Mouse (Mus musculus) kidney, adult 2 months (tissue): ENCODE measurements around the gene Gdnf. TPM values are rescaled to one million over a fixed set of nuclear protein-coding genes. Genes with fewer than 3 reads are reported as not detected.

ENCODE experiments used
- DNase-seq: peaks from one replicate; pipeline ENCODE4 v3.0.0; 2021
- H3K27ac ChIP-seq: fragments of 200-500 bp; 2 replicates; pipeline ENCODE4 v1.5.1; 2012; ENCODE audit warnings: low read depth, low read length, control low read depth, inconsistent platforms; ENCODE audit not compliant: insufficient read depth
- H3K27me3 ChIP-seq: fragments of 200-500 bp; replicated peaks from 2 replicates; pipeline ENCODE4 v1.6.1; 2012; ENCODE audit warnings: mild to moderate bottlenecking, moderate library complexity, low read length, inconsistent platforms; ENCODE audit not compliant: control insufficient read depth, insufficient read depth
- H3K36me3 ChIP-seq: fragments of 200-500 bp; 2 replicates; pipeline ENCODE4 v1.6.1; 2012; ENCODE audit warnings: mild to moderate bottlenecking, moderate library complexity, low read length, inconsistent platforms; ENCODE audit not compliant: control insufficient read depth, insufficient read depth
- H3K4me1 ChIP-seq: fragments of 200-500 bp; 2 replicates; pipeline ENCODE4 v1.6.1; 2011; ENCODE audit warnings: low read length; ENCODE audit not compliant: control insufficient read depth, insufficient read depth
- H3K4me3 ChIP-seq: fragments of 200-500 bp; 2 replicates; pipeline ENCODE4 v1.5.1; 2011; ENCODE audit warnings: mild to moderate bottlenecking, low read depth, low read length, control low read depth; ENCODE audit not compliant: insufficient read depth
- CTCF ChIP-seq: fragments of 200-500 bp; conservative IDR thresholded peaks from 2 replicates; pipeline ENCODE4 v1.5.1; 2011; ENCODE audit warnings: low read depth, mild to moderate bottlenecking, control low read depth, low read length, moderate library complexity, mixed read lengths; ENCODE audit not compliant: insufficient read depth, insufficient read length
- POLR2A ChIP-seq: fragments of 200-500 bp; IDR thresholded peaks from one replicate; pipeline ENCODE4 v1.6.1; 2011; ENCODE audit warnings: low read depth, low read length, control low read depth
- WGBS: fragments of 180-500 bp; shearing (Covaris S2); methylation state at CpG from one replicate; pipeline ENCODE4 v1.1.7; 2018; 5-methylcytosine and 5-hydroxymethylcytosine counted together
- polyA plus RNA-seq: library from polyadenylated mRNA; depleted of rRNA; stranded (reverse); fragments of >200 nt; gene quantifications from 2 replicates; pipeline ENCODE4 v1.2.3, GENCODE M21; 2012

Gdnf gene
- polyA plus RNA-seq, 1 experiment: 0.13 TPM

GRCm38 (mm10) chr15:7812872-7813530 is 2.4 kb downstream of the Gdnf start:
- peak; percentile 53 for TF ChIP-seq CTCF
- TF ChIP-seq POLR2A: no peak
- Histone ChIP-seq H3K4me1 (no peaks in the 10 kb centered on the region), H3K4me3 (peak overlapping the region; percentile 32; the same call in 1 of the 2 replicates), H3K36me3 (no peaks in the 10 kb centered on the region), H3K27ac (no peak overlapping the region), H3K27me3 (peaks cover 11% of the 10 kb centered on the region)
- DNase-seq: peak; percentile 50
- WGBS: 1% methylated on average over 41 of the region's 41 CpGs

GRCm38 (mm10) chr15:7813531-7814370 is 3.1 kb downstream of the Gdnf start:
- H3K27ac ChIP-seq: no peak overlapping the region
- no peak for DNase-seq
- TF ChIP-seq CTCF (no peak), POLR2A (no peak)
- H3K27me3 ChIP-seq: peaks cover 13% of the 10 kb centered on the region
- H3K4me3 ChIP-seq: peak overlapping the region; percentile 5; the same call in 1 of the 2 replicates
- 3% methylated on average over 44 of the region's 45 CpGs for WGBS
- H3K4me1 ChIP-seq: no peaks in the 10 kb centered on the region
- no peaks in the 10 kb centered on the region for H3K36me3 ChIP-seq

- Histone ChIP-seq H3K4me3 (no peak overlapping the region), H3K4me1 (no peaks in the 10 kb centered on the region), H3K27me3 (peaks cover 13% of the 10 kb centered on the region), H3K36me3 (no peaks in the 10 kb centered on the region), H3K27ac (no peak overlapping the region)
- TF ChIP-seq POLR2A (no peak), CTCF (no peak)
- DNase-seq: no peak
- 36% methylated on average over 7 of the region's 7 CpGs for WGBS
Measured at GRCm38 (mm10) chr15:7814371-7814680, 3.7 kb downstream of the Gdnf start.

DNA sequence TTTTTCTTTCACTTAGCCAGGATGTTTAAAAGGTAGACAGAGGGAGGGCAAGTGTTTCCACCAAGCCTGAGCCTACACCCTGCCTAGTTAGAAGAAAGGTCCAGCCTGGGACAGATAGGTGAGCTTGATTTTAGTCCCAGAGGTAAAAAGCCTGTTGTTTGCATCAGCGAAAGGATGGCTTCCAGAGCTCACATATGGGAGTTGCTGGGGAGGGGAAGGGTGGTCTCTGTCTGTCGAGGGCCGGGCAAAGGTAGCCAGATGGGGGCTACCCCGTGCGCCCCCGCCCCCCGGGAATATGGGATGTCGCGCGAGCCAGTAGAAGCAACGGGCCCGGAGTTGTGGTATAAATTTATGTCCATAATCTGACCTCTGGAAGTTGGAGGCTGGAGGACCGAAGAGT is 4.3 kb downstream of the Gdnf start:
- Histone ChIP-seq H3K4me3 (no peak overlapping the region), H3K27me3 (peaks cover 13% of the 10 kb centered on the region), H3K4me1 (no peaks in the 10 kb centered on the region), H3K27ac (no peak overlapping the region), H3K36me3 (no peaks in the 10 kb centered on the region)
- TF ChIP-seq CTCF: no peak
- TF ChIP-seq POLR2A: no peak
- no peak for DNase-seq
- 8% methylated on average over 13 of the region's 13 CpGs for WGBS

GRCm38 (mm10) chr15:7815521-7815944 is 4.9 kb downstream of the Gdnf start:
- H3K4me1 ChIP-seq: no peaks in the 10 kb centered on the region
- no peak for TF ChIP-seq POLR2A
- TF ChIP-seq CTCF: no peak
- WGBS: 4% methylated on average over 36 of the region's 36 CpGs
- no peak overlapping the region for H3K4me3 ChIP-seq
- H3K36me3 ChIP-seq: no peaks in the 10 kb centered on the region
- no peak for DNase-seq
- H3K27me3 ChIP-seq: peaks cover 13% of the 10 kb centered on the region
- H3K27ac ChIP-seq: no peak overlapping the region

DNA sequence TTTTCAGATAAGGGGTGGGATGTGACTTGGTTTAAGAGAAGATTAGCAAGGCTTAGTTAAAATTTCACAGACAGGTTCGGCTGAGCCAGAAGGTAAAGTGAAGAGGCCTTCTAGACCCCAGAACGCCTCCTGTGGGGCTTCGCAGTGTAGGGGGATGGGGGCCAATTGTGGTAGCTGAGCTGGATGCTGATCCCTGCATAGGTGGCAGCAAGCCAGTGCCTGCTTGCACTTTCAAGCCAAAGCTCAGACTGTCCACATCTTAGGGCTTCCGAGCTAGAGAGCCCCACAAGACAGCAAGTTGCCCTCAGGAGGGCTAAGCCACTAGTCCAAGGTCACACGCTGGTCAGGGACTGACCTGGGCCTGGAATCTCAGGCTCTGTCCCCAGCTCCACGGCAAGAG is 13.2 kb downstream of the Gdnf start:
- Histone ChIP-seq H3K27me3 (no peaks in the 10 kb centered on the region; the same call in 1 of the 2 replicates), H3K4me1 (no peaks in the 10 kb centered on the region), H3K4me3 (no peak overlapping the region), H3K27ac (no peak overlapping the region), H3K36me3 (no peaks in the 10 kb centered on the region)
- 50% methylated on average over 6 of the region's 6 CpGs for WGBS
- no peak for TF ChIP-seq CTCF
- TF ChIP-seq POLR2A: no peak
- DNase-seq: no peak

GRCm38 (mm10) chr15:7825530-7825929 is 14.9 kb downstream of the Gdnf start:
- no peaks in the 10 kb centered on the region for H3K4me1 ChIP-seq
- no peak overlapping the region for H3K27ac ChIP-seq
- H3K4me3 ChIP-seq: no peak overlapping the region
- H3K36me3 ChIP-seq: no peaks in the 10 kb centered on the region
- no peak for TF ChIP-seq POLR2A
- TF ChIP-seq CTCF: no peak
- no peaks in the 10 kb centered on the region for H3K27me3 ChIP-seq
- DNase-seq: no peak
- 50% methylated on average over 6 of the region's 6 CpGs for WGBS
